Mouse (Mus musculus): ENCODE data around the gene Nuak1. TPM values are rescaled to one million over a fixed set of nuclear protein-coding genes. Genes with fewer than 3 reads are reported as not detected.
"Not testable (repeated sequence)": the region's sequence is repeated elsewhere in the genome, so short reads cannot be mapped to it uniquely, and the experiment has no call there.

The Nuak1 gene
- total RNA-seq (2014; fragmentation: Nextera tagmentation): 3.2 and 4.0 TPM in 2 replicates
- total RNA-seq (2017): 0.61 and 1.1 TPM in 2 replicates

GRCm38 (mm10) chr10:84440541-84441433 lies at the start of gene Nuak1:
TSS of gene Nuak1 (minus strand) at chr10:84440597.
- peak; percentile 65 for ATAC-seq (replicated peaks; ENCODE audit: low FRiP score, low TSS enrichment, poor library complexity, severe bottlenecking)

- ATAC-seq (replicated peaks; ENCODE audit: low FRiP score, low TSS enrichment, poor library complexity, severe bottlenecking): peak; percentile 51
Observed at GRCm38 (mm10) chr10:84490115-84490514, 49.7 kb upstream of the Nuak1 start.

GRCm38 (mm10) chr10:84488315-84488714 lies 47.9 kb upstream of the Nuak1 start:
- ATAC-seq (replicated peaks; ENCODE audit: low FRiP score, low TSS enrichment, poor library complexity, severe bottlenecking): peak; percentile 92

- ATAC-seq (replicated peaks; ENCODE audit: low FRiP score, low TSS enrichment, poor library complexity, severe bottlenecking): no peak
Observed at GRCm38 (mm10) chr10:84484661-84485060, 44.3 kb upstream of the Nuak1 start.

- ATAC-seq (replicated peaks; ENCODE audit: low FRiP score, low TSS enrichment, poor library complexity, severe bottlenecking): no peak
Observed at GRCm38 (mm10) chr10:84483553-84483952, 43.2 kb upstream of the Nuak1 start.

- no peak for ATAC-seq (replicated peaks; ENCODE audit: low FRiP score, low TSS enrichment, poor library complexity, severe bottlenecking)
Observed at GRCm38 (mm10) chr10:84483069-84483468, 42.7 kb upstream of the Nuak1 start.

- ATAC-seq (replicated peaks; ENCODE audit: low FRiP score, low TSS enrichment, poor library complexity, severe bottlenecking): not testable (repeated sequence)
Observed at GRCm38 (mm10) chr10:84482418-84482817, 42.0 kb upstream of the Nuak1 start.

GRCm38 (mm10) chr10:84481327-84481671 lies 40.9 kb upstream of the Nuak1 start:
- no peak for ATAC-seq (replicated peaks; ENCODE audit: low FRiP score, low TSS enrichment, poor library complexity, severe bottlenecking)

- no peak for ATAC-seq (replicated peaks; ENCODE audit: low FRiP score, low TSS enrichment, poor library complexity, severe bottlenecking)
Observed at GRCm38 (mm10) chr10:84480667-84481326, 40.4 kb upstream of the Nuak1 start.

- ATAC-seq (replicated peaks; ENCODE audit: low FRiP score, low TSS enrichment, poor library complexity, severe bottlenecking): no peak
Observed at GRCm38 (mm10) chr10:84480146-84480545, 39.7 kb upstream of the Nuak1 start.

- no peak for ATAC-seq (replicated peaks; ENCODE audit: low FRiP score, low TSS enrichment, poor library complexity, severe bottlenecking)
Observed at GRCm38 (mm10) chr10:84477613-84478076, 37.2 kb upstream of the Nuak1 start.

GRCm38 (mm10) chr10:84477045-84477612 lies 36.7 kb upstream of the Nuak1 start:
- ATAC-seq (replicated peaks; ENCODE audit: low FRiP score, low TSS enrichment, poor library complexity, severe bottlenecking): no peak

GRCm38 (mm10) chr10:84467555-84468164 lies 27.3 kb upstream of the Nuak1 start:
- no peak for ATAC-seq (replicated peaks; ENCODE audit: low FRiP score, low TSS enrichment, poor library complexity, severe bottlenecking)

- no peak for ATAC-seq (replicated peaks; ENCODE audit: low FRiP score, low TSS enrichment, poor library complexity, severe bottlenecking)
Observed at GRCm38 (mm10) chr10:84465511-84465910, 25.1 kb upstream of the Nuak1 start.

- ATAC-seq (replicated peaks; ENCODE audit: low FRiP score, low TSS enrichment, poor library complexity, severe bottlenecking): no peak
Observed at GRCm38 (mm10) chr10:84460420-84461101, 20.2 kb upstream of the Nuak1 start.

GRCm38 (mm10) chr10:84458094-84458493 lies 17.7 kb upstream of the Nuak1 start:
- no peak for ATAC-seq (replicated peaks; ENCODE audit: low FRiP score, low TSS enrichment, poor library complexity, severe bottlenecking)

GRCm38 (mm10) chr10:84457539-84457938 lies 17.1 kb upstream of the Nuak1 start:
- ATAC-seq (replicated peaks; ENCODE audit: low FRiP score, low TSS enrichment, poor library complexity, severe bottlenecking): no peak

- ATAC-seq (replicated peaks; ENCODE audit: low FRiP score, low TSS enrichment, poor library complexity, severe bottlenecking): no peak
Observed at GRCm38 (mm10) chr10:84456632-84457320, 16.4 kb upstream of the Nuak1 start.

GRCm38 (mm10) chr10:84451883-84452282 lies 11.5 kb upstream of the Nuak1 start:
- ATAC-seq (replicated peaks; ENCODE audit: low FRiP score, low TSS enrichment, poor library complexity, severe bottlenecking): no peak

Data from megakaryocyte-erythroid progenitor cell, adult 5-6 weeks (primary cell).